Comparison of ENCODE assay signal across 8 mouse cellular contexts in the genomic region with DNA sequence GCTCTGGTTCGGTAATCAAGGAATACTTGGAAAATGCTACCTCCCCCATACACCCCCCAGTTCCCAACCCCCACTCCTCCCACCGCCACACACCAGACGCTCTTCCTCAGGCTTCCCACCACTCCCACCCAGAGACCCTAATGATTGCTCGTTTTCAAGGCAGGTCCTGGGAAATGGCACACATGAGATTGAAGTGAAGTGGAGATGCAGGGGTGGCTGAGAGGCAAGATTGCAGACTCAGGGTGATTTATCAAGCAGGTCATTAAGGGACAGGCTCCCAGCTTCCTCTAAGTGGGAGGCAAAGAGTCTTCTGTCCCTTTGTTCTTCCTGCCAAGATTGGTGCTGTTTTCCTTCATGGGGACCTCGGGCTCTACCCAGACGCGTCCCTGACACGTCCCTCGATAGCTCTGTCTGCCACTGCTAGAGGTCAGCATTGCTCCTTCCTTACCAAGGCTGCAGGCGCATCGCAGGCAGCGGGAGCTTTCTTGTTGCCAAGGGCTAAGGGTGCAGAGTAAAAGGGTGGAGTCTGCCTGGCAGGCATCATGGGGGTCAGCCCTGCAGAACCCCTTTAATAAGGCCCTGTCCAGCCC.
DNase-seq lines count a peak whose midpoint lies in the region; ATAC-seq and TF ChIP-seq lines count a peak whose summit lies in the region.

No protein-coding gene starts in this region.

- H3K27ac ChIP-seq in lung, embryonic 14.5 days (ENCODE audit: low read depth), result peak overlapping the region; percentile 69
- no peak overlapping the region for H3K27ac ChIP-seq in heart, adult 2 months
- no peak overlapping the region for H3K27ac ChIP-seq in midbrain, embryonic 11.5 days (ENCODE audit: low read depth, low read length)

- WGBS in lung, embryonic 14.5 days, result 11% methylated on average over 12 of the region's 12 CpGs
- WGBS in heart, adult 2 months, result 28% methylated on average over 12 of the region's 12 CpGs
- 21% methylated on average over 12 of the region's 12 CpGs for WGBS in midbrain, embryonic 11.5 days

- intact Hi-C loops in heart, adult 2 months (cut with DNase I), result loop anchor here (5.0 kb wide), 1 partner anchor 81 kb away; no protein-coding TSS in a partner anchor

- H3K27me3 ChIP-seq in lung, embryonic 14.5 days (ENCODE audit: insufficient read depth, low read length), result no peaks in the 10 kb centered on the region
- H3K27me3 ChIP-seq in heart, adult 2 months (ENCODE audit: control insufficient read depth, insufficient read depth, low read length), result no peaks in the 10 kb centered on the region
- no peaks in the 10 kb centered on the region for H3K27me3 ChIP-seq in midbrain, embryonic 11.5 days (ENCODE audit: control insufficient read depth, insufficient read depth, low read length)

- TF ChIP-seq POLR2A in heart, adult 2 months (IDR thresholded peaks at IDR 0.05; ENCODE audit: insufficient read depth, low read depth, low read length), result no peak

- peak; percentile 81 for ATAC-seq in lung, embryonic 14.5 days (ENCODE audit: insufficient read depth)
- peak; percentile 50; the same call in 1 of the 2 replicates for ATAC-seq in midbrain, embryonic 11.5 days (ENCODE audit: low FRiP score)
- ATAC-seq in monocyte, adult 5-6 weeks (replicated peaks; ENCODE audit: insufficient number of reproducible peaks, low FRiP score, low TSS enrichment, poor library complexity, severe bottlenecking), result no peak

- peaks cover 6% of the 10 kb centered on the region for H3K36me3 ChIP-seq in lung, embryonic 14.5 days (ENCODE audit: insufficient read depth)
- H3K36me3 ChIP-seq in heart, adult 2 months (ENCODE audit: control insufficient read depth, insufficient read depth, low read length), result no peaks in the 10 kb centered on the region
- no peaks in the 10 kb centered on the region for H3K36me3 ChIP-seq in midbrain, embryonic 11.5 days (ENCODE audit: control insufficient read depth, insufficient read depth, low read length)

- TF ChIP-seq CTCF in lung, embryonic 14.5 days (IDR thresholded peaks at IDR 0.05; ENCODE audit: low read depth), result peak; percentile 57
- TF ChIP-seq CTCF in heart, adult 2 months (IDR thresholded peaks at IDR 0.05), result peak; percentile 53

- no peak overlapping the region for H3K4me3 ChIP-seq in lung, embryonic 14.5 days (ENCODE audit: low read depth, low read length)
- H3K4me3 ChIP-seq in heart, adult 2 months, result no peak overlapping the region
- no peak overlapping the region for H3K4me3 ChIP-seq in midbrain, embryonic 11.5 days (ENCODE audit: low read depth, low read length)

- no peaks in the 10 kb centered on the region for H3K9me3 ChIP-seq in lung, embryonic 14.5 days (ENCODE audit: low read depth, low read length)
- H3K9me3 ChIP-seq in midbrain, embryonic 11.5 days (ENCODE audit: control insufficient read depth, low read length), result no peaks in the 10 kb centered on the region

- H3K4me2 ChIP-seq in lung, embryonic 14.5 days, result no peak overlapping the region
- no peak overlapping the region for H3K4me2 ChIP-seq in midbrain, embryonic 11.5 days

- TF ChIP-seq EP300 in heart, adult 2 months (IDR thresholded peaks at IDR 0.05; ENCODE audit: insufficient read depth, low read depth, low read length), result peak; percentile 41; the same call in 1 of the 2 replicates

- DNase-seq in lung, embryonic 14.5 days, result peak; percentile 93
- no peak for DNase-seq in lung, postnatal 25 days (ENCODE audit: low spot score)
- DNase-seq in cerebellum, adult 9-10 months, result peak; percentile 24
- peak in 1 of 2 experiments; percentile 44 for DNase-seq in heart, adult 2 months
- DNase-seq in kidney, postnatal 25 days, result peak; percentile 42 to 66
- peak; percentile 91 for DNase-seq in midbrain, embryonic 11.5 days (ENCODE audit: low spot score, missing footprints)
- DNase-seq in layer of hippocampus, adult 18-20 months (ENCODE audit: low spot score in 2 of 2), result no peak

- no peak overlapping the region for H3K9ac ChIP-seq in lung, embryonic 14.5 days
- H3K9ac ChIP-seq in heart, adult 2 months (ENCODE audit: low read depth, low read length), result no peak overlapping the region
- no peak overlapping the region for H3K9ac ChIP-seq in midbrain, embryonic 11.5 days (ENCODE audit: low read length)

- H3K79me2 ChIP-seq in heart, adult 2 months (replicated peaks; ENCODE audit: control insufficient read depth, insufficient read depth, low read length), result no peaks in the 10 kb centered on the region

- peaks cover 43% of the 10 kb centered on the region for H3K4me1 ChIP-seq in lung, embryonic 14.5 days (ENCODE audit: insufficient read depth)
- peaks cover 11% of the 10 kb centered on the region for H3K4me1 ChIP-seq in heart, adult 2 months (ENCODE audit: control insufficient read depth, insufficient read depth, low read length)
- H3K4me1 ChIP-seq in midbrain, embryonic 11.5 days (ENCODE audit: control insufficient read depth, insufficient read depth, low read length), result no peaks in the 10 kb centered on the region

Comparison
In these comparisons a context has a peak if more than half of its experiments do, and no peak if none do; other contexts are left out.
1. DNase-seq: peak in lung, embryonic 14.5 days (single experiment), cerebellum, adult 9-10 months (single experiment), kidney, postnatal 25 days (2 of 2) and midbrain, embryonic 11.5 days (single experiment); none in lung, postnatal 25 days (single experiment) and layer of hippocampus, adult 18-20 months (0 of 2).